Mouse (Mus musculus) midbrain, postnatal 0 days (tissue): ENCODE measurements around the gene Lenep. TPM values are rescaled to one million over a fixed set of nuclear protein-coding genes. Genes with fewer than 3 reads are reported as not detected.

Source experiments
- ATAC-seq: fragments of 200-750 bp; cut with Nextera tagmentation; 2 replicates; pipeline ENCODE4 v1.8.0; 2017; ENCODE audit warnings: moderate number of reproducible peaks, mild to moderate bottlenecking, moderate TSS enrichment, moderate library complexity; ENCODE audit not compliant: low FRiP score
- DNase-seq: peaks from one replicate; pipeline ENCODE4 v3.0.0-alpha.2; 2015; ENCODE audit warnings: low spot score
- H3K27ac ChIP-seq: fragments of 300-500 bp; sonication (generic); 2 replicates; pipeline ENCODE4 v1.5.1; 2014; ENCODE audit warnings: low read depth, mild to moderate bottlenecking, low read length, mixed read lengths
- H3K27me3 ChIP-seq: fragments of 300-500 bp; sonication (generic); 2 replicates; pipeline ENCODE4 v1.6.1; 2014; ENCODE audit warnings: low read length, control low read depth, mixed read lengths; ENCODE audit not compliant: insufficient read depth
- H3K36me3 ChIP-seq: fragments of 300-500 bp; sonication (generic); 2 replicates; pipeline ENCODE4 v1.6.1; 2014; ENCODE audit warnings: low read length, control low read depth, mixed read lengths; ENCODE audit not compliant: insufficient read depth
- H3K4me1 ChIP-seq: fragments of 300-500 bp; sonication (generic); 2 replicates; pipeline ENCODE4 v1.6.1; 2014; ENCODE audit warnings: mild to moderate bottlenecking, control low read depth, antibody characterized with exemption, low read length, mixed read lengths; ENCODE audit not compliant: insufficient read depth
- H3K4me2 ChIP-seq: fragments of 300-500 bp; sonication (generic); 2 replicates; pipeline ENCODE4 v1.6.1; 2014; ENCODE audit warnings: low read depth, mild to moderate bottlenecking, low read length, mixed read lengths; ENCODE audit not compliant: poor library complexity, severe bottlenecking
- H3K4me3 ChIP-seq: fragments of 300-500 bp; sonication (generic); 2 replicates; pipeline ENCODE4 v1.5.1; 2014; ENCODE audit warnings: low read depth, mild to moderate bottlenecking, low read length, moderate library complexity
- H3K9ac ChIP-seq: fragments of 300-500 bp; sonication (generic); replicated peaks from 2 replicates; pipeline ENCODE4 v1.6.1; 2014; ENCODE audit warnings: mild to moderate bottlenecking, low read length, moderate library complexity, mixed read lengths; ENCODE audit not compliant: poor library complexity, severe bottlenecking
- H3K9me3 ChIP-seq: fragments of 300-500 bp; sonication (generic); 2 replicates; pipeline ENCODE4 v1.6.1; 2016; ENCODE audit warnings: low read length, control low read depth
- CTCF ChIP-seq: IDR thresholded peaks from 2 replicates; pipeline ENCODE4 v1.5.1; 2016; ENCODE audit warnings: antibody characterized with exemption, mild to moderate bottlenecking
- WGBS: fragments of 180-500 bp; shearing (Covaris S2); extraction: QIAGEN DNeasy Blood & Tissue Kit; methylation state at CpG from one replicate; pipeline ENCODE4 v1.1.7; 2014; 5-methylcytosine and 5-hydroxymethylcytosine counted together
- polyA plus RNA-seq: library from polyadenylated mRNA; unstranded; fragments of >200 nt; fragmentation: Nextera tagmentation; extraction: Ambion mirVana; gene quantifications from 2 replicates; pipeline ENCODE4 v1.2.1, GENCODE M21; 2015
- total RNA-seq: library from RNA; depleted of rRNA; stranded (reverse); fragments of >200 nt; gene quantifications from 2 replicates; pipeline ENCODE4 v1.2.3, GENCODE M21; 2014

Gene Lenep
- total and polyA plus RNA-seq, 2 experiments from 2014 or later: 1.8 TPM; not detected in 1

GRCm38 (mm10) chr3:89394894-89395256 is 7.7 kb downstream of the Lenep start:
- Histone ChIP-seq H3K9ac (no peak overlapping the region), H3K4me3 (peak overlapping the region; percentile 54), H3K9me3 (no peaks in the 10 kb centered on the region), H3K4me1 (peaks cover 19% of the 10 kb centered on the region), H3K27me3 (peaks cover 14% of the 10 kb centered on the region; the same call in 1 of the 2 replicates), H3K27ac (no peak overlapping the region), H3K36me3 (no peaks in the 10 kb centered on the region), H3K4me2 (peak overlapping the region; percentile 100)
- DNase-seq (peak; percentile 88), ATAC-seq (no peak)
- 2% methylated on average over 12 of the region's 12 CpGs for WGBS
- TF ChIP-seq CTCF: no peak

- ATAC-seq (peak; percentile 53), DNase-seq (peak; percentile 59)
- no peaks in the 10 kb centered on the region for H3K9me3 ChIP-seq
- H3K4me1 ChIP-seq: peaks cover 19% of the 10 kb centered on the region
- H3K4me3 ChIP-seq: peak within 1 kb of the TSS; percentile 54
- H3K36me3 ChIP-seq: no peaks in the 10 kb centered on the region
- H3K27ac ChIP-seq: peak within 1 kb of the TSS; percentile 38
- peak within 1 kb of the TSS; percentile 29; the same call in 1 of the 2 replicates for H3K9ac ChIP-seq
- H3K4me2 ChIP-seq: peak within 1 kb of the TSS; percentile 100
- 1% methylated on average over 39 of the region's 42 CpGs for WGBS
- H3K27me3 ChIP-seq: peaks cover 14% of the 10 kb centered on the region; the same call in 1 of the 2 replicates
- peak; percentile 36 for TF ChIP-seq CTCF
Observed at GRCm38 (mm10) chr3:89394006-89394893, 8.3 kb downstream of the Lenep start, which contains the start of gene Zbtb7b. Gene Zbtb7b, minus strand, starts transcription at chr3:89394776.

GRCm38 (mm10) chr3:89393605-89394004 is 9.0 kb downstream of the Lenep start:
- Histone ChIP-seq H3K27me3 (peaks cover 14% of the 10 kb centered on the region; the same call in 1 of the 2 replicates), H3K4me2 (peak overlapping the region; percentile 100), H3K9me3 (no peaks in the 10 kb centered on the region), H3K4me1 (peaks cover 19% of the 10 kb centered on the region), H3K9ac (peak overlapping the region; percentile 29; the same call in 1 of the 2 replicates), H3K36me3 (no peaks in the 10 kb centered on the region), H3K4me3 (peak overlapping the region; percentile 54), H3K27ac (peak overlapping the region; percentile 38)
- ATAC-seq: peak; percentile 92
- peak; percentile 96 for DNase-seq
- TF ChIP-seq CTCF: no peak
- 0% methylated on average over 15 of the region's 15 CpGs for WGBS

- Histone ChIP-seq H3K27ac (no peak overlapping the region), H3K4me2 (peak overlapping the region; percentile 100)
- no peak for ATAC-seq
Observed at GRCm38 (mm10) chr3:89392871-89393311, 9.7 kb downstream of the Lenep start.

GRCm38 (mm10) chr3:89391663-89392511 is 10.7 kb downstream of the Lenep start:
- Histone ChIP-seq H3K36me3 (no peaks in the 10 kb centered on the region), H3K9me3 (no peaks in the 10 kb centered on the region), H3K4me2 (peak overlapping the region; percentile 100), H3K27me3 (peaks cover 14% of the 10 kb centered on the region; the same call in 1 of the 2 replicates), H3K4me1 (peaks cover 19% of the 10 kb centered on the region), H3K27ac (0 out of 2 replicates have a peak overlapping the region, but pooled peaks have one; percentile 38), H3K4me3 (peak overlapping the region; percentile 54), H3K9ac (peak overlapping the region; percentile 61)
- ATAC-seq (no peak), DNase-seq (peak; percentile 27)
- WGBS: under 1% methylated on average over 47 of the region's 56 CpGs
- peak; percentile 25 for TF ChIP-seq CTCF

More at GRCm38 (mm10) chr3:89392871-89393311, 9.7 kb downstream of the Lenep start:
- Histone ChIP-seq H3K27me3 (peaks cover 14% of the 10 kb centered on the region; the same call in 1 of the 2 replicates), H3K9ac (peak overlapping the region; percentile 61; the same call in 1 of the 2 replicates), H3K4me1 (peaks cover 19% of the 10 kb centered on the region), H3K4me3 (peak overlapping the region; percentile 54), H3K36me3 (no peaks in the 10 kb centered on the region), H3K9me3 (no peaks in the 10 kb centered on the region)
- DNase-seq: no peak
- WGBS: under 1% methylated on average over 18 of the region's 24 CpGs
- no peak for TF ChIP-seq CTCF
